Mouse (Mus musculus) lung, adult 2 months (tissue): ENCODE measurements at regions not wholly inside any gene's neighbourhood (a gene's known extent, or its start where the extent isn't known, plus 50 kb on each side); places are given as distances from the start of the nearest gene placed in this dataset.

Experiments used
- DNase-seq: peaks from one replicate; pipeline ENCODE4 v3.0.0; 2022
- H3K4me1 ChIP-seq: fragments of 200-500 bp; 2 replicates; pipeline ENCODE4 v1.6.1; 2011; ENCODE audit warnings: low read length; ENCODE audit not compliant: control insufficient read depth, insufficient read depth
- H3K4me3 ChIP-seq: fragments of 200-500 bp; replicated peaks from 2 replicates; pipeline ENCODE3; 2011; ENCODE audit warnings: low read depth, mild to moderate bottlenecking, control low read depth, low read length; ENCODE audit errors: extremely low read depth
- CTCF ChIP-seq: fragments of 200-500 bp; IDR thresholded peaks from 2 replicates; pipeline ENCODE4 v1.5.1; 2011; ENCODE audit warnings: mild to moderate bottlenecking, low read length, control low read depth; ENCODE audit not compliant: insufficient read depth
- POLR2A ChIP-seq: fragments of 200-500 bp; IDR thresholded peaks from 2 replicates; pipeline ENCODE4 v1.6.1; 2011; ENCODE audit warnings: low read depth, mild to moderate bottlenecking, control low read depth, low read length, borderline replicate concordance; ENCODE audit errors: extremely low read depth
- WGBS: fragments of 180-500 bp; shearing (Covaris S2); methylation state at CpG from one replicate; pipeline ENCODE4 v1.1.7; 2018; 5-methylcytosine and 5-hydroxymethylcytosine counted together

- no peak overlapping the region for H3K4me3 ChIP-seq
- TF ChIP-seq CTCF (no peak), POLR2A (no peak)
- no peak for DNase-seq
- no peaks in the 10 kb centered on the region for H3K4me1 ChIP-seq
- 79% methylated on average over 8 of the region's 8 CpGs for WGBS
Measured at GRCm38 (mm10) chr4:106248272-106248671, 67.7 kb upstream of the Usp24 start.

DNA sequence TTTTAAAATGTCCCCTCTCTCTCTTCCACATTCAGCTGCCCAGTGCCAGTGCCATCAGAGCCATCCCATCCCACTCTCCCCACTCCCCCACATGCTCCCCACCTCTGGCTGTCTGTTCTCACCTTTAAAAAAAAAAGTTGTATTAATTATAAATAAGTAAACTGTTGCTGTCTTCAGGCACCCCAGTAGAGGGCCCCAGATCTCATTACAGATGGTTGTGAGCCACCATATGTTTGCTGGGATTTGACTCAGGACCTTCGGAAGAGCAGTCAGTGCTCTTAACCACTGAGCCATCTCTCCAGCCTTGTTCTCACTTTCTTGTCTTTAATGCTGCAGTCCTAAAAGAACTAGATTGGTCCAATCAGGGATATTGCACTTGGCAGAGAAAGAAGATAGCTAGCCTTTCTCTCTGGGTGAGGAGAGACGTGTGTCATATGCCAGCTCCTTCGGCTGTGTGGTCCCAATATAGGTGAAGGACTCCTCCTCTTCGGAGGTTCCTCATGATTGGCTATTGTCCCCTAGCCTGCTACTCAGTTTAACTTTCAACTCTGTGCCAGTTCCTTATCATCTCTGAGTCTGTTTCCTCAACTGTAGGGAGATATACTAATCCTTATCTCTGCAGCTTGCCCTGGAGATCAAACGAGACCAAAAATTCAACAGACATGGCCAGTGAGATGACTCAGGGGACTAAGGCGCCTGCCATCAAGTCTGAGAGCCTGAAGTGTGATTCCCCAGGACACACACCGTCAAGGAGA, 66.8 kb upstream of the Usp24 start:
- DNase-seq: no peak
- TF ChIP-seq POLR2A (no peak), CTCF (no peak)
- 58% methylated on average over 7 of the region's 7 CpGs for WGBS

DNA sequence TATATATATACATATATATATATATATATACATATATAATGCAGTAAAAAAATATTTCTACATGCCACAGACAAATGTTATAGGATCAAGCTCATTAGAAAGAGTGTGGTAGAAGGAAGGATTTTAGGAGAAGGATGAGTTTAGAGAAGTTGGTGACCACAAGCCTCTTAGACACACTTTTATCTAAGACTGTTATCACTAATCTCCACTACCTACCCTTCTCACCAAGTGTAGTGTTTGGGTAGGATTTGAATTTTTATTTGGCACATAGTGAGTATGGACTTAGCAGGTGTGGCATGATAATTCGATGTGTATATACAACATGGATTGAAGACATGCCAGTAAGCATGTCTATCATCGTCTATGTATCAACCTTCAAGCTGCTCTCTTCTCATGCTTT, 66.0 kb upstream of the Usp24 start:
- DNase-seq: no peak
- Histone ChIP-seq H3K4me1 (no peaks in the 10 kb centered on the region), H3K4me3 (no peak overlapping the region)
- 88% methylated on average over 2 of the region's 2 CpGs for WGBS
- TF ChIP-seq POLR2A (no peak), CTCF (no peak)

More for the DNA sequence above, 66.8 kb upstream of the Usp24 start:
- Histone ChIP-seq H3K4me1 (no peaks in the 10 kb centered on the region), H3K4me3 (no peak overlapping the region)

DNA sequence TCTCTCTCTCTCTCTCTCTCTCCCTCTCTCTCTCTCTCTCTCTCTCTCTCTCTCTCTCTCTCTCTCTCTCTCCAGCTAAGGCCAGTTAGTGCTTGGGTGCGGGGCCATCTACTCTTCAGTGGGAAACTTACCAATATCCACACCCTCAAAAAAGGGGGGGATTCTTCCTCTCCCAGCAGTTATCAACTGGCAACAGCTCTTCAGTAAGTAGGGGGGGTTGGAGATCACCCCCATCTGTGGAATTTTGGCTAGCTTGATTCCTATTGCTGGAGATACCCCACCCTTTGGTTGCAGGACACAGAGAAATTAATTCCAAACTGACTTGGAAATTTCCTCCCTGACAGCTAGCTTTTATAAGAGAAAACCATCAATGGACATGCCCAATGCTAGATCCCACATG, 64.6 kb upstream of the Usp24 start:
- DNase-seq: no peak
- Histone ChIP-seq H3K4me1 (no peaks in the 10 kb centered on the region), H3K4me3 (no peak overlapping the region)
- 94% methylated on average over 1 of the region's 1 CpGs for WGBS
- TF ChIP-seq POLR2A (no peak), CTCF (no peak)

DNA sequence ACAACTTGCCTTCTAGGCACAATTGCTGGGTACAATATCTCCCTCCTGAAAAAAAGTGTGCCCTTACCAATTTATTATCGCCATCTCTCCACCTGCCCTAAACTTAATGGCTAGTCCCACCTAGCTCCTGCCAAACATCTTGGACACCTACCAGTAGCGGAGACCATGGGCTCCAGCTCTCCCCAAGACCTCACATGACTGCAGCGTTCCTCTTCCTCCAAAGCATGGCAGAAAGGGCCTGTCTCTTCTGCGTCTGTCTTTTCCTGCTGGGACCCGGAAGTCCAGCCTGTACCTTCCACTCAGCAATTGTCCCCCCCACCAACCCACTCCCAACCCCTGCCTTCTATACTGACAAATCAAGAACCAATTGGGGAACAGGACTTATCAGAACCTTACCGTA, 63.1 kb upstream of the Usp24 start:
- Histone ChIP-seq H3K4me1 (no peaks in the 10 kb centered on the region), H3K4me3 (no peak overlapping the region)
- no peak for TF ChIP-seq POLR2A
- no peak for TF ChIP-seq CTCF
- WGBS: 88% methylated on average over 6 of the region's 6 CpGs
- no peak for DNase-seq

DNA sequence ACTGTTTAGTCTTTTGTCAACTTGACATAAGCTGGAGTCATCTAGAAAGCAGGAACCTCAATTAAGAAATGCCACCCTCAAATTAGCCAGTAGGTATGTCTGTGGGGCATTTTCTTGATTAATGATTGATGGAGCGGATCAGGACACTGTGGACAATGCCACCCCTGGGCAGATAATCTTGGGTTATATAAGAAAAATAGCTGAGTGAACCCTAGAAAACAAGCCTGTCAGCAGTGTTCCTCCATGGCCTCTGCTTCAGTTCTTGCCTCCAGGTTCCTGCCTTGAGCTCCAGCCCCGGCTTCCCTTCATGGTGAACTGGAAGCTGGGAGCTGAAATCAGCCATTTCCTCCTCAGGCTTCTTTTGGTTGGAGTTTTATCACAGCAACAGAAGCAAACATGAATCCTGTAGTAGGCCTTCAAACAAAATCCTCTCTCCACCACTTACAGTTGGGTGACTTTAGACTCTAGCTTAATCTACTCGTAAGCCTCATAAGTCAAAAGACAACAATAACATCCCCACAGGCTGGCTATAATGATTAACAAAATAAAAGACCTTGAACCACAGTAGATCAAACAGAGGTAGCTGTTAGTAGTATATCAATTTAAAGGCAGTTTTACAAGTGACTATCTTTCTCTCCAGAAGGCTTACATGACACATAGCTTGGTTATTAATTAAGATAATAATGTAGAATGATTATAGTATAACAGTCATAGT, 61.1 kb upstream of the Usp24 start:
- no peak for DNase-seq
- Histone ChIP-seq H3K4me3 (no peak overlapping the region), H3K4me1 (no peaks in the 10 kb centered on the region)
- no peak for TF ChIP-seq POLR2A
- TF ChIP-seq CTCF: no peak
- 85% methylated on average over 3 of the region's 3 CpGs for WGBS

GRCm38 (mm10) chr4:106255959-106256609, 59.9 kb upstream of the Usp24 start:
- no peak for TF ChIP-seq CTCF
- no peak for TF ChIP-seq POLR2A
- H3K4me3 ChIP-seq: no peak overlapping the region
- no peak for DNase-seq
- no peaks in the 10 kb centered on the region for H3K4me1 ChIP-seq

- Histone ChIP-seq H3K4me1 (no peaks in the 10 kb centered on the region), H3K4me3 (no peak overlapping the region)
- TF ChIP-seq CTCF (no peak), POLR2A (no peak)
- DNase-seq: no peak
- 77% methylated on average over 3 of the region's 3 CpGs for WGBS
Measured at GRCm38 (mm10) chr4:106261404-106261803, 54.6 kb upstream of the Usp24 start.

- DNase-seq: no peak
- TF ChIP-seq POLR2A: no peak
- H3K4me1 ChIP-seq: no peaks in the 10 kb centered on the region
- no peak overlapping the region for H3K4me3 ChIP-seq
- WGBS: 66% methylated on average over 3 of the region's 3 CpGs
Measured at GRCm38 (mm10) chr4:106261901-106262560, 54.0 kb upstream of the Usp24 start.

- DNase-seq: no peak
- Histone ChIP-seq H3K4me1 (no peaks in the 10 kb centered on the region), H3K4me3 (no peak overlapping the region)
- TF ChIP-seq POLR2A: no peak
- WGBS: 67% methylated on average over 9 of the region's 9 CpGs
Measured at GRCm38 (mm10) chr4:106262751-106263725, 53.0 kb upstream of the Usp24 start.
